In genomic region chr6:108666648-108667488, GRCm38 (mm10) we compare ENCODE assay signal across 18 mouse cellular contexts. TPM values are rescaled to one million over a fixed set of nuclear protein-coding genes. Genes with fewer than 3 reads are reported as not detected.
DNase-seq lines count a peak whose midpoint lies in the region; ATAC-seq and TF ChIP-seq lines count a peak whose summit lies in the region.
"Had no signal": no experiment of that assay in that cellular context is flagged by ENCODE, and none has a peak within 500 bp of the region (broad histone marks: within the 10 kb centered on the region; RNA-seq: fewer than 3 reads in every experiment).

No protein-coding gene starts in this region.

- H3K4me2 ChIP-seq in stomach, embryonic 16.5 days (ENCODE audit: low read depth, low read length), result no peak overlapping the region
- H3K4me2 ChIP-seq in stomach, postnatal 0 days (replicated peaks; ENCODE audit: low read depth), result no peak overlapping the region

- WGBS in heart, adult 2 months, result 59% methylated on average over 12 of the region's 12 CpGs
- 84% methylated on average over 12 of the region's 12 CpGs for WGBS in stomach, embryonic 16.5 days
- WGBS in stomach, postnatal 0 days, result 81% methylated on average over 12 of the region's 12 CpGs

- no peak for DNase-seq in heart, adult 2 months
- no peak for DNase-seq in heart, postnatal 14 days
- peak; percentile 24 for DNase-seq in kidney, adult 9 months
- DNase-seq in kidney, postnatal 25 days, result no peak
- DNase-seq in stomach, postnatal 0 days (ENCODE audit: low spot score), result no peak
- DNase-seq in frontal cortex, adult 2 months (ENCODE audit: extremely low spot score in 1 of 2, low spot score in 1 of 2), result no peak
- DNase-seq: adrenal gland, postnatal 14 days; lung, postnatal 10 days; spleen, adult 18-20 months; thymus, adult 18-20 months; thymus, postnatal 4 days had no signal

- H3K36me3 ChIP-seq in heart, adult 2 months (ENCODE audit: control insufficient read depth, insufficient read depth, low read length), result peaks cover 41% of the 10 kb centered on the region
- H3K36me3 ChIP-seq in stomach, embryonic 16.5 days (ENCODE audit: control insufficient read depth, insufficient read depth, low read length), result no peaks in the 10 kb centered on the region; the same call in 1 of the 2 replicates
- peaks cover 6% of the 10 kb centered on the region; the same call in 1 of the 2 replicates for H3K36me3 ChIP-seq in stomach, postnatal 0 days (ENCODE audit: control insufficient read depth, insufficient read depth, low read length)
- H3K36me3 ChIP-seq: limb, embryonic 12.5 days; midbrain, embryonic 15.5 days; neural tube, embryonic 15.5 days had no signal

- H3K4me3 ChIP-seq in heart, adult 2 months, result no peak overlapping the region
- H3K4me3 ChIP-seq in stomach, embryonic 16.5 days (replicated peaks; ENCODE audit: low read length), result no peak overlapping the region
- no peak overlapping the region for H3K4me3 ChIP-seq in stomach, postnatal 0 days (ENCODE audit: low read depth, low read length)
- H3K4me3 ChIP-seq: erythroblast, embryonic 14.5 days; limb, embryonic 12.5 days; liver, embryonic 15.5 days; midbrain, embryonic 15.5 days; neural tube, embryonic 15.5 days had no signal

- intact Hi-C loops in heart, adult 2 months (cut with DNase I), result no loop called here
- intact Hi-C loops in heart, postnatal 14 days (cut with DNase I), result no loop called here

- H3K9ac ChIP-seq in heart, adult 2 months (ENCODE audit: low read depth, low read length), result no peak overlapping the region
- H3K9ac ChIP-seq in stomach, embryonic 16.5 days (ENCODE audit: low read length), result no peak overlapping the region
- no peak overlapping the region for H3K9ac ChIP-seq in stomach, postnatal 0 days (ENCODE audit: low read length)
- H3K9ac ChIP-seq: limb, embryonic 12.5 days; liver, embryonic 15.5 days; midbrain, embryonic 15.5 days; neural tube, embryonic 15.5 days had no signal

- peak; percentile 14; the same call in 1 of the 2 replicates for TF ChIP-seq POLR2A in heart, adult 2 months (IDR thresholded peaks at IDR 0.05; ENCODE audit: insufficient read depth, low read depth, low read length)

- no peaks in the 10 kb centered on the region for H3K27me3 ChIP-seq in heart, adult 2 months (ENCODE audit: control insufficient read depth, insufficient read depth, low read length)
- H3K27me3 ChIP-seq in stomach, embryonic 16.5 days (ENCODE audit: control insufficient read depth, insufficient read depth, low read length), result no peaks in the 10 kb centered on the region
- no peaks in the 10 kb centered on the region for H3K27me3 ChIP-seq in stomach, postnatal 0 days (ENCODE audit: control insufficient read depth, insufficient read depth, low read length)

- peaks cover 22% of the 10 kb centered on the region for H3K4me1 ChIP-seq in heart, adult 2 months (ENCODE audit: control insufficient read depth, insufficient read depth, low read length)
- H3K4me1 ChIP-seq in stomach, embryonic 16.5 days (ENCODE audit: control insufficient read depth, insufficient read depth, low read length), result peaks cover 40% of the 10 kb centered on the region
- H3K4me1 ChIP-seq in stomach, postnatal 0 days (replicated peaks; ENCODE audit: control insufficient read depth, insufficient read depth), result peaks cover 8% of the 10 kb centered on the region; the same call in 1 of the 2 replicates

- no peak for TF ChIP-seq EP300 in heart, adult 2 months (IDR thresholded peaks at IDR 0.05; ENCODE audit: insufficient read depth, low read depth, low read length)
- no peak for TF ChIP-seq EP300 in stomach, postnatal 0 days (optimal IDR thresholded peaks at IDR 0.05)

- no peaks in the 10 kb centered on the region for H3K9me3 ChIP-seq in stomach, embryonic 16.5 days (replicated peaks; ENCODE audit: control insufficient read depth, low read length)
- H3K9me3 ChIP-seq in stomach, postnatal 0 days (ENCODE audit: control insufficient read depth, low read length), result no peaks in the 10 kb centered on the region
- H3K9me3 ChIP-seq: limb, embryonic 12.5 days; liver, embryonic 15.5 days; midbrain, embryonic 15.5 days; neural tube, embryonic 15.5 days had no signal

- no peak for ATAC-seq in stomach, embryonic 16.5 days (ENCODE audit: insufficient read depth, low FRiP score)
- ATAC-seq in stomach, postnatal 0 days (ENCODE audit: low FRiP score, low TSS enrichment), result no peak
- ATAC-seq: activated CD4-positive, CD25-positive, alpha-beta regulatory T cell, adult 4 months had no signal

- no peaks in the 10 kb centered on the region for H3K79me2 ChIP-seq in heart, adult 2 months (replicated peaks; ENCODE audit: control insufficient read depth, insufficient read depth, low read length)

- TF ChIP-seq CTCF in heart, adult 2 months (IDR thresholded peaks at IDR 0.05), result no peak
- TF ChIP-seq CTCF in stomach, postnatal 0 days (IDR thresholded peaks at IDR 0.05; ENCODE audit: low read depth), result no peak

- H3K27ac ChIP-seq in heart, adult 2 months, result peak overlapping the region; percentile 90
- peak overlapping the region; percentile 12 for H3K27ac ChIP-seq in stomach, embryonic 16.5 days (ENCODE audit: low read length)
- no peak overlapping the region for H3K27ac ChIP-seq in stomach, postnatal 0 days (replicated peaks)
- H3K27ac ChIP-seq: liver, embryonic 15.5 days had no signal

RNA-seq across cellular contexts. Expression of gene Bhlhe40, which starts 6.4 kb away (rescaled TPM):
- total RNA-seq in heart, adult 2 months (2021), result 10 to 100 TPM; 31.1 to 64.6 TPM
- polyA plus RNA-seq in heart, adult 2 months (2012; rRNA removed), result 21.2 and 27.9 TPM in 2 replicates
- 10 to 100 TPM; 48.8 to 62.5 TPM for total RNA-seq in heart, postnatal 14 days (2021)
- polyA plus RNA-seq in stomach, embryonic 16.5 days (2015; fragmentation: Nextera tagmentation; extraction: Ambion mirVana), result 39.6 and 47.5 TPM in 2 replicates
- polyA plus RNA-seq in stomach, postnatal 0 days (2015; fragmentation: Nextera tagmentation; extraction: Ambion mirVana), result 24.8 and 28.7 TPM in 2 replicates
- polyA plus RNA-seq in frontal cortex, adult 2 months (2012; rRNA removed), result 55.7 and 63.4 TPM in 2 replicates
